Mouse (Mus musculus) small intestine, adult 2 months (tissue): Measurements from ENCODE around the gene Igsf3.

Source experiments
- CTCF ChIP-seq: fragments of 200-500 bp; IDR thresholded peaks from 2 replicates; pipeline ENCODE4 v1.5.1; 2012; ENCODE audit warnings: low read depth, mild to moderate bottlenecking, control low read depth, inconsistent platforms, low read length, moderate library complexity, mixed read lengths; ENCODE audit not compliant: insufficient replicate concordance, insufficient read length; ENCODE audit errors: extremely low read depth
- POLR2A ChIP-seq: fragments of 200-500 bp; IDR thresholded peaks from 2 replicates; pipeline ENCODE4 v1.6.1; 2012; ENCODE audit warnings: low read depth, mild to moderate bottlenecking, control low read depth, inconsistent platforms, low read length, moderate library complexity

GRCm38 (mm10) chr3:101500393-101501051 is 123.6 kb downstream of the Igsf3 start:
- TF ChIP-seq CTCF (no peak), POLR2A (no peak; the same call in 1 of the 2 replicates)
